ENCODE assay signal across 14 mouse cellular contexts in genomic region chr8:89744267-89745028, GRCm38 (mm10).
DNase-seq lines count a peak whose midpoint lies in the region; ATAC-seq lines count a peak whose summit lies in the region.
"Had no signal": no experiment of that assay in that cellular context is flagged by ENCODE, and none has a peak within 500 bp of the region (broad histone marks: within the 10 kb centered on the region; RNA-seq: fewer than 3 reads in every experiment).

No protein-coding gene starts in this region.

- 59% methylated on average over 11 of the region's 11 CpGs for WGBS in embryonic facial prominence, embryonic 14.5 days
- 84% methylated on average over 11 of the region's 11 CpGs for WGBS in embryonic facial prominence, embryonic 10.5 days

- ATAC-seq in embryonic facial prominence, embryonic 14.5 days (ENCODE audit: low read depth): peak; percentile 47; the same call in 1 of the 2 replicates

- no peak overlapping the region for H3K9ac ChIP-seq in embryonic facial prominence, embryonic 14.5 days (ENCODE audit: low read depth, low read length)
- H3K9ac ChIP-seq: heart, embryonic 12.5 days; liver, embryonic 13.5 days had no signal

- no peak overlapping the region for H3K27ac ChIP-seq in embryonic facial prominence, embryonic 14.5 days (replicated peaks; ENCODE audit: low read depth, low read length)
- H3K27ac ChIP-seq in embryonic facial prominence, embryonic 10.5 days (replicated peaks): no peak overlapping the region
- H3K27ac ChIP-seq: kidney, postnatal 0 days; liver, embryonic 13.5 days had no signal

- peak; percentile 36 for DNase-seq in embryonic facial prominence, embryonic 14.5 days (ENCODE audit: low spot score)
- no peak for DNase-seq in embryonic facial prominence, embryonic 10.5 days (ENCODE audit: low spot score)
- peak; percentile 34 to 49 for DNase-seq in right cerebral cortex, postnatal 10 days (ENCODE audit: low spot score in 2 of 2)
- no peak for DNase-seq in right cerebral cortex, postnatal 4 days
- peak; percentile 14 for DNase-seq in layer of hippocampus, adult 9-11 months
- DNase-seq in right cerebral cortex, postnatal 14 days: no peak
- no peak for DNase-seq in thymus, postnatal 4 days
- no peak for DNase-seq in ovary, postnatal 10 days (ENCODE audit: low spot score)
- DNase-seq: cerebellum, postnatal 25 days; liver, embryonic 13.5 days; lung, postnatal 36 days had no signal

- H3K4me3 ChIP-seq in embryonic facial prominence, embryonic 14.5 days (ENCODE audit: low read depth, low read length): no peak overlapping the region
- H3K4me3 ChIP-seq in embryonic facial prominence, embryonic 10.5 days: no peak overlapping the region
- H3K4me3 ChIP-seq: heart, embryonic 12.5 days; liver, embryonic 13.5 days; myocyte had no signal

- no peaks in the 10 kb centered on the region for H3K4me1 ChIP-seq in embryonic facial prominence, embryonic 14.5 days (ENCODE audit: control insufficient read depth, insufficient read depth, low read length)
- H3K4me1 ChIP-seq in embryonic facial prominence, embryonic 10.5 days: no peaks in the 10 kb centered on the region
- H3K4me1 ChIP-seq: heart, embryonic 12.5 days; liver, embryonic 13.5 days had no signal

- H3K27me3 ChIP-seq in embryonic facial prominence, embryonic 14.5 days (replicated peaks; ENCODE audit: control insufficient read depth, insufficient read depth, low read length): no peaks in the 10 kb centered on the region
- no peaks in the 10 kb centered on the region for H3K27me3 ChIP-seq in embryonic facial prominence, embryonic 10.5 days (replicated peaks; ENCODE audit: low read depth, poor library complexity, severe bottlenecking)
- H3K27me3 ChIP-seq: heart, embryonic 12.5 days; liver, embryonic 13.5 days had no signal

- no peak overlapping the region for H3K4me2 ChIP-seq in embryonic facial prominence, embryonic 14.5 days (ENCODE audit: low read depth, low read length)
- H3K4me2 ChIP-seq: heart, embryonic 12.5 days; liver, embryonic 13.5 days had no signal

- H3K9me3 ChIP-seq in embryonic facial prominence, embryonic 14.5 days (ENCODE audit: control insufficient read depth, low read length): no peaks in the 10 kb centered on the region
- H3K9me3 ChIP-seq in embryonic facial prominence, embryonic 10.5 days: no peaks in the 10 kb centered on the region
- H3K9me3 ChIP-seq: heart, embryonic 12.5 days; liver, embryonic 13.5 days had no signal

- H3K36me3 ChIP-seq in embryonic facial prominence, embryonic 14.5 days (ENCODE audit: control insufficient read depth, insufficient read depth, low read length): no peaks in the 10 kb centered on the region
- no peaks in the 10 kb centered on the region for H3K36me3 ChIP-seq in embryonic facial prominence, embryonic 10.5 days (replicated peaks)
- H3K36me3 ChIP-seq: heart, embryonic 12.5 days; liver, embryonic 13.5 days had no signal

Comparison
In these comparisons a context has a peak if more than half of its experiments do, and no peak if none do; other contexts are left out.
1. DNase-seq: peak in embryonic facial prominence, embryonic 14.5 days (single experiment), right cerebral cortex, postnatal 10 days (2 of 2) and layer of hippocampus, adult 9-11 months (single experiment); none in embryonic facial prominence, embryonic 10.5 days (single experiment), right cerebral cortex, postnatal 4 days (single experiment), right cerebral cortex, postnatal 14 days (single experiment), thymus, postnatal 4 days (single experiment) and ovary, postnatal 10 days (single experiment).